Mouse (Mus musculus): ENCODE results near the gene Rras2. TPM values are rescaled to one million over a fixed set of nuclear protein-coding genes. Genes with fewer than 3 reads are reported as not detected.
A peak's percentile ranks its signal among the peaks of the same experiment; 100 is the strongest.

Gene Rras2
- total and polyA plus RNA-seq, 2 experiments from 2014 or later = 34.4 to 56.6 TPM

DNA sequence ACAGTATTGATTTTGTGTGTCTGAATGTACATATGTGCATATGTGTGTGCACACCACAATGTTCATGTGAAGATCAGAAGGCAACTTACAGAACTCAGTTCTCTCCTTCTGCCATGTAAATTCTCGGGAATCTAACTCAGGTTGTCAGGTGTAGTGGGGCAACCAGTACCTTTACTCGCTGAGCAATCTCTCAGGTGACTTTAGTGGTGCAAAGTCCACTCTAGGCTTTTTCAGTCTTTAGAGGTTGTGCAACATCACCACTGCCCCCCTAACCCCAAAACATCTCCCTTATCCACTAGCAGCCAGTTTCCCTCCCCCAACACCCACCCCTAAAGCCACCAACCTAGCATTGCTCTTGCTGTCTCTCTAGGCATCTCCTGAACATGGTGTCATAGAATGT, 43.0 kb downstream of the Rras2 start:
- ATAC-seq (no peak), DNase-seq (no peak)
- Histone ChIP-seq H3K27me3 (ENCODE audit: insufficient read depth, low read length) (no peaks in the 10 kb centered on the region), H3K4me3 (ENCODE audit: low read depth, low read length) (no peak overlapping the region), H3K9me3 (ENCODE audit: low read length) (no peaks in the 10 kb centered on the region), H3K9ac (no peak overlapping the region), H3K36me3 (ENCODE audit: insufficient read depth) (no peaks in the 10 kb centered on the region), H3K4me1 (ENCODE audit: insufficient read depth) (no peaks in the 10 kb centered on the region), H3K4me2 (ENCODE audit: low read depth) (no peak overlapping the region), H3K27ac (ENCODE audit: low read depth, low read length) (no peak overlapping the region)
- 87% methylated on average over 2 of the region's 2 CpGs for WGBS
- TF ChIP-seq CTCF (IDR thresholded peaks at IDR 0.05; ENCODE audit: low read depth) = no peak

DNA sequence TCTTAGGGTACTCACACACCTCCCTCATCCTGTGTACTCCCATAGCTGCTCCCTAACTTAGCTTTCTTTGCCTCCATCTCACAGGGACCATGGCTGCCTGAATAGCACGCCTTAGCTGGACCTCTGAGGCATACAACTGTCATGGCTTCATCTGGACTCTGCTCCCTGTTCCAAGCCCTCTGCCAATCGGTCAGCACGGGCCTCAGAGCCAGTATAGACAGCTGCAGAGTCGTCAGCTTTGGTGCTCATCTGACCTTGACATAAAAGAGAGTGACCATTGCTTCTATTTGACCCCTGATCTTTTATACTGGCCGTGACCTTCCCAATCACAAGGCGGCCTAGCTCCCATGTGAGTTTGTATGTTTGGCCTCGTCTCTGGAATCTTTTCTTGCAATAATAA, 43.4 kb downstream of the Rras2 start:
- no peak overlapping the region for H3K4me3 ChIP-seq (ENCODE audit: low read depth, low read length)
- no peak for TF ChIP-seq CTCF (IDR thresholded peaks at IDR 0.05; ENCODE audit: low read depth)
- H3K4me2 ChIP-seq (ENCODE audit: low read depth) = no peak overlapping the region
- no peak overlapping the region for H3K9ac ChIP-seq
- H3K36me3 ChIP-seq (ENCODE audit: insufficient read depth) = no peaks in the 10 kb centered on the region
- H3K4me1 ChIP-seq (ENCODE audit: insufficient read depth) = no peaks in the 10 kb centered on the region
- ATAC-seq (no peak), DNase-seq (no peak)
- WGBS = 77% methylated on average over 7 of the region's 7 CpGs
- no peak overlapping the region for H3K27ac ChIP-seq (ENCODE audit: low read depth, low read length)
- H3K27me3 ChIP-seq (ENCODE audit: insufficient read depth, low read length) = no peaks in the 10 kb centered on the region
- no peaks in the 10 kb centered on the region for H3K9me3 ChIP-seq (ENCODE audit: low read length)

DNA sequence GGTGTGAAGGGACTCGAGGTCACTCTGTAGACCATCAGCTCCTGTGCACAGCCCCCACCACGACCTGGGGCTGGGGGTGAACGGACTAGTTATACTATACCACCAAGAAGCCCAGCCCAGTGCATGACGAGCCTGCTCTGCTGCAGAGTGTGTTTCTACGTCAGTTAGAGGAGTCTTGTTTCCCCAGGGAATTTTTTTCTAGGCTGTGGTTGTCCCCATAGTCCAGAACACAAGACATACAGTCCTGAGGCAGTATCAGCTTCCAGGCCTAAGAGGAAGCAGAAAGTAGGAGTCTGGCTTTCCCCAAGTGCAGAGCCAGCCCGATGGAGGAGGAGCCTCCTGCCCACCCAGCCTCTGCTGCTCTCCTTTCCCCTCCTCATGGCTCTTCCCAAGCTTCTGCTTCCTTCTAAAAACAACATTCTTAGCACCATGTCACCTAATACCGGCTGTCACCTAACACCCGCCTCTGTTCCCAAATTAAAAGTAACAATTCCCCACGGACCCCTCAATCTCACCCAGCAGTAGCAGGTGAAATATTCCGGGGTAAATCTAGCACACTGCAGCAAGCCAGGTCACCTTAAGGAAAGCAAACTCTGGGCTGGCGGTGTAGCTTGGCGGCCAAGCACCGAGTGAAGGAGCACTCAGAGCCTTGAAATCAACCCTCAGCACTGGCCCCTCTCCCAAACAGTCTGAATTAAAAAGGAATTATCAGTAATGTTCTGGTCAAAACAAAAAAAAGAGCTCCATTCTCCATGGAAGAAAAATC, 45.5 kb downstream of the Rras2 start:
- Histone ChIP-seq H3K4me1 (ENCODE audit: insufficient read depth) (no peaks in the 10 kb centered on the region), H3K27ac (ENCODE audit: low read depth, low read length) (no peak overlapping the region), H3K27me3 (ENCODE audit: insufficient read depth, low read length) (no peaks in the 10 kb centered on the region), H3K36me3 (ENCODE audit: insufficient read depth) (no peaks in the 10 kb centered on the region), H3K9ac (no peak overlapping the region), H3K4me2 (ENCODE audit: low read depth) (no peak overlapping the region), H3K9me3 (ENCODE audit: low read length) (no peaks in the 10 kb centered on the region), H3K4me3 (ENCODE audit: low read depth, low read length) (no peak overlapping the region)
- ATAC-seq (0 out of 2 replicates have a peak, but pooled peaks have one; percentile 16), DNase-seq (no peak)
- WGBS = 49% methylated on average over 13 of the region's 13 CpGs
- TF ChIP-seq CTCF (IDR thresholded peaks at IDR 0.05; ENCODE audit: low read depth) = no peak

DNA sequence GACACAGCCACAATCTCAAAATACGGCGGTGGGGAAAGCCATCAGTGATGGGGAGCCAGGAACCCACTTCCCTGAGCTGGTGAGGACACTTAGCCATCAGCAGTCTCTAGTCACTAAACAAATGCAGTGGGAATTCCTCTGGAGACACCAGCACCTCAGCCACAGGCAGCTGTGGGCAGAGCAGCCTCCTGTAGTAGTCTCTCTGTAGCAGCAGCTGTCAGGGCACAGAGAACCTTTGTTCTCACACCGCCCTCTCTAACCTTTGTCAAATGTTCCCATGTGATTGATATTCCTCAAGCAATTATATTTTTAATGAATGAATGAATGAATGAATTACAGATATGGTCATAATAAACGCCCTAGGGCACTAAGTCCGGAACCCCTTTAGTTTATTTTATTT, 46.2 kb downstream of the Rras2 start:
- Histone ChIP-seq H3K27me3 (ENCODE audit: insufficient read depth, low read length) (no peaks in the 10 kb centered on the region), H3K4me3 (ENCODE audit: low read depth, low read length) (no peak overlapping the region), H3K36me3 (ENCODE audit: insufficient read depth) (no peaks in the 10 kb centered on the region), H3K4me2 (ENCODE audit: low read depth) (no peak overlapping the region), H3K4me1 (ENCODE audit: insufficient read depth) (0 out of 2 replicates have a peak, but pooled peaks cover under 1% of the 10 kb centered on the region), H3K9ac (no peak overlapping the region), H3K9me3 (ENCODE audit: low read length) (no peaks in the 10 kb centered on the region), H3K27ac (ENCODE audit: low read depth, low read length) (no peak overlapping the region)
- ATAC-seq = no peak
- DNase-seq = no peak
- no peak for TF ChIP-seq CTCF (IDR thresholded peaks at IDR 0.05; ENCODE audit: low read depth)
- 85% methylated on average over 5 of the region's 5 CpGs for WGBS

DNA sequence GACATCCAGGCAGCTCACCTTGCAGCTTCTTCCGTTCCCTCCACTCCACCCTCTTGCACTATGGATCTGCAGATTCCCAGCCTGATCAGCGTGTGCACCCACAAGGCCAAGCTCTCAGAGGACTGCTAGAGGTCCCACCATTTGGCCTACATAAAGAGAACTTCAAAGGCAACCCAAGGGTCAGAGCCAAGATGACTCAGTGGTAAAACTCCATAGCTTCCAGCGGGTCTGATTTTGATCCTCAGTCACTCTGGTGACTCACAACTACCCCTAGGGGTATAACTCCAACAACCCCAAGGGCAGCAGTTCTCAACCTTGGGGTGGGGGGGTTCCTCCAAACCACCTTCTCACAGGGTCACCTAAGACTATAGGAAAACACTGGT, 47.1 kb downstream of the Rras2 start:
- no peak for TF ChIP-seq CTCF (IDR thresholded peaks at IDR 0.05; ENCODE audit: low read depth)
- ATAC-seq = no peak
- Histone ChIP-seq H3K4me2 (ENCODE audit: low read depth) (no peak overlapping the region), H3K9ac (no peak overlapping the region), H3K27ac (ENCODE audit: low read depth, low read length) (no peak overlapping the region), H3K4me3 (ENCODE audit: low read depth, low read length) (no peak overlapping the region), H3K36me3 (ENCODE audit: insufficient read depth) (no peaks in the 10 kb centered on the region), H3K4me1 (ENCODE audit: insufficient read depth) (0 out of 2 replicates have a peak, but pooled peaks cover 5% of the 10 kb centered on the region), H3K9me3 (ENCODE audit: low read length) (no peaks in the 10 kb centered on the region), H3K27me3 (ENCODE audit: insufficient read depth, low read length) (no peaks in the 10 kb centered on the region)
- 88% methylated on average over 3 of the region's 3 CpGs for WGBS
- DNase-seq = no peak

DNA sequence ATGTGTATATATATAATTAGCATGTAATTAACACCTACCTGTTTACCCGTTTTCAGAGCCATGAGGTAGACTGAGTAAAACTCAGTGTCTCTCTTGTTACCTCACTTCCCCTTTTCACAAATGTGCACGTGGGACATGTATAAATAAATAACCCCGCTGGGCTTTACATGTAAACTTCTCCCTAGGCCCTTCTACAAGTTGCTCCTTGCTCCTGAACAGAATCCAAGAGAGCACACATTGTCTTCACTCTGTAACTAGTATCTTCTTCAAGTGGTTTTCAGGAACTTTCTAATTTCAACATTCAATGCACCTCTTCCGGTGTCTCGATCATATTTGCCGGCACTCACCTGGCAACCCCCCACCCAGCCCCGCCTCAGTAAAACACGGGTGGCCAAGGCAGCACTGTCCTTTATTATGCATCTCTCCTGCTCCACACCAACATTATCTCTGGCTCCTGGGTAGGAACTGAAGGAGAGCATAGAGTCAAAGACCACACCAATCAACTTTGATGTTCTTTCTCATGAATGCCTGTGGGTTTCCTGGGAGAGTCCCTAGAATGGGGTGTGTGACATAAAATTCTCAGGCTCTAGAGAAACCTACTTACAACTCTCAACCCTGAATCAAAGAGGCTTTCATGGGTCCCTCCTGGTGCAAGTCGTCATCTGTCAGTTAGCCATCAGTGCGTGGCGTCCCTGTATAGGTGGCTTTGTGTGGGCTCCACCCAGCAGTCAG, 47.7 kb downstream of the Rras2 start:
- 0 out of 2 replicates have a peak, but pooled peaks cover 5% of the 10 kb centered on the region for H3K4me1 ChIP-seq (ENCODE audit: insufficient read depth)
- no peak overlapping the region for H3K4me3 ChIP-seq (ENCODE audit: low read depth, low read length)
- ATAC-seq = no peak
- no peak for TF ChIP-seq CTCF (IDR thresholded peaks at IDR 0.05; ENCODE audit: low read depth)
- H3K27ac ChIP-seq (ENCODE audit: low read depth, low read length) = no peak overlapping the region
- DNase-seq = no peak
- WGBS = 89% methylated on average over 11 of the region's 11 CpGs
- no peaks in the 10 kb centered on the region for H3K27me3 ChIP-seq (ENCODE audit: insufficient read depth, low read length)
- H3K9me3 ChIP-seq (ENCODE audit: low read length) = no peaks in the 10 kb centered on the region
- H3K9ac ChIP-seq = no peak overlapping the region
- H3K4me2 ChIP-seq (ENCODE audit: low read depth) = no peak overlapping the region
- H3K36me3 ChIP-seq (ENCODE audit: insufficient read depth) = no peaks in the 10 kb centered on the region

DNA sequence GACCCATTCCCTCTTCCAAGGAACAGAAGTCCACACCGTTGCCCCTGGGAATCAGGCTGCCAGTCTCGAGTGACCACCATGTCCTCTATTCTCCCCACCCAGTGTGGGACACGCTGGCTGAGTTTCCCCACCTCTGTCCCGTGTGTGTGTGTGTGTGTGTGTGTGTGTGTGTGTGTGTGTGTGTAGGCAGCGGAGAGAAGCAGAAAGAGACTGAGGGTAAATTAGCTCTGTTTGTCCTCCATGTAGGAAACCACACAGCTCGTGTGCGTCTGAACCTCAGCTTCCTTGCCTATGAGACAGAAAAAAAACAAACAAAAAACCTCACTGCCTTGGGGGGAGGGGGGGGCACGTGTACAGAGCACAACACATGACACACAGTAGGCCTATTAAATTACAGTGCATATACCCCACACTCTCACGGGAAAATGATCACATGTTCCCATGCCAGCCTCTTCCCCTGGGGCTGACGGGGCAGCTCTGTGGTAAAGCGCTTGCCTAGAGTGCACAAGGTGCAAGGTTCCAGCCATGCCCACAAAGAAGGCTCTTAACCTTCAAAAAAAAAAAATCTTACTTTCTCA, 48.5 kb downstream of the Rras2 start:
- H3K4me2 ChIP-seq (ENCODE audit: low read depth) = no peak overlapping the region
- H3K4me3 ChIP-seq (ENCODE audit: low read depth, low read length) = no peak overlapping the region
- no peaks in the 10 kb centered on the region for H3K27me3 ChIP-seq (ENCODE audit: insufficient read depth, low read length)
- H3K9ac ChIP-seq = no peak overlapping the region
- no peak overlapping the region for H3K27ac ChIP-seq (ENCODE audit: low read depth, low read length)
- DNase-seq (no peak), ATAC-seq (no peak)
- 78% methylated on average over 11 of the region's 11 CpGs for WGBS
- no peaks in the 10 kb centered on the region for H3K9me3 ChIP-seq (ENCODE audit: low read length)
- TF ChIP-seq CTCF (IDR thresholded peaks at IDR 0.05; ENCODE audit: low read depth) = no peak
- 0 out of 2 replicates have a peak, but pooled peaks cover 5% of the 10 kb centered on the region for H3K4me1 ChIP-seq (ENCODE audit: insufficient read depth)
- no peaks in the 10 kb centered on the region for H3K36me3 ChIP-seq (ENCODE audit: insufficient read depth)
